Mouse (Mus musculus) midbrain, embryonic 14.5 days (tissue): Measurements from ENCODE around the gene Thtpa. TPM values are rescaled to one million over a fixed set of nuclear protein-coding genes. Genes with fewer than 3 reads are reported as not detected.

ENCODE experiments used
- ATAC-seq: fragments of 200-750 bp; cut with Nextera tagmentation; 2 replicates; pipeline ENCODE4 v1.8.0; 2017; ENCODE audit warnings: moderate number of reproducible peaks, moderate library complexity; ENCODE audit not compliant: low FRiP score, low TSS enrichment
- DNase-seq: peaks from one replicate; pipeline ENCODE4 v3.0.0-alpha.2; 2015
- H3K27ac ChIP-seq: fragments of 300-500 bp; sonication (generic); replicated peaks from 2 replicates; pipeline ENCODE4 v1.5.1; 2014; ENCODE audit warnings: mild to moderate bottlenecking, low read depth, low read length, moderate library complexity
- H3K27me3 ChIP-seq: fragments of 300-500 bp; sonication (generic); 2 replicates; pipeline ENCODE4 v1.6.1; 2014; ENCODE audit warnings: low read length, control low read depth, mixed read lengths; ENCODE audit not compliant: control insufficient read depth, insufficient read depth
- H3K36me3 ChIP-seq: fragments of 300-500 bp; sonication (generic); 2 replicates; pipeline ENCODE4 v1.6.1; 2014; ENCODE audit warnings: low read length, control low read depth; ENCODE audit not compliant: control insufficient read depth, insufficient read depth
- H3K4me1 ChIP-seq: fragments of 300-500 bp; sonication (generic); 2 replicates; pipeline ENCODE4 v1.6.1; 2014; ENCODE audit warnings: mild to moderate bottlenecking, antibody characterized with exemption, low read length, control low read depth; ENCODE audit not compliant: control insufficient read depth, insufficient read depth
- H3K4me2 ChIP-seq: fragments of 300-500 bp; sonication (generic); 2 replicates; pipeline ENCODE4 v1.6.1; 2014; ENCODE audit warnings: mild to moderate bottlenecking, low read length, moderate library complexity
- H3K4me3 ChIP-seq: fragments of 300-500 bp; sonication (generic); replicated peaks from 2 replicates; pipeline ENCODE4 v1.5.1; 2014; ENCODE audit warnings: low read depth, low read length
- H3K9ac ChIP-seq: fragments of 300-500 bp; sonication (generic); replicated peaks from 2 replicates; pipeline ENCODE4 v1.6.1; 2014; ENCODE audit warnings: mild to moderate bottlenecking, low read length, moderate library complexity
- H3K9me3 ChIP-seq: fragments of 300-500 bp; sonication (generic); 2 replicates; pipeline ENCODE4 v1.6.1; 2016; ENCODE audit warnings: low read length, control low read depth, mixed read lengths; ENCODE audit not compliant: control insufficient read depth
- WGBS: fragments of 180-500 bp; shearing (Covaris S2); extraction: QIAGEN DNeasy Blood & Tissue Kit; methylation state at CpG from one replicate; pipeline ENCODE4 v1.1.7; 2014; 5-methylcytosine and 5-hydroxymethylcytosine counted together
- polyA plus RNA-seq: library from polyadenylated mRNA; unstranded; fragments of >200 nt; fragmentation: Nextera tagmentation; extraction: Ambion mirVana; gene quantifications from 2 replicates; pipeline ENCODE4 v1.2.1, GENCODE M21; 2014

Thtpa gene
- polyA plus RNA-seq, 1 experiment from 2014 or later = 33.7 TPM

GRCm38 (mm10) chr14:55122359-55122758 lies 27.8 kb downstream of the Thtpa start:
- Histone ChIP-seq H3K4me3 (no peak overlapping the region), H3K9me3 (no peaks in the 10 kb centered on the region), H3K4me1 (peaks cover 19% of the 10 kb centered on the region), H3K9ac (peak overlapping the region; percentile 32; the same call in 1 of the 2 replicates), H3K27me3 (no peaks in the 10 kb centered on the region), H3K4me2 (peak overlapping the region; percentile 43), H3K27ac (peak overlapping the region; percentile 90), H3K36me3 (no peaks in the 10 kb centered on the region)
- peak; percentile 27; the same call in 1 of the 2 replicates for ATAC-seq
- peak; percentile 70 for DNase-seq
- 14% methylated on average over 8 of the region's 8 CpGs for WGBS

- Histone ChIP-seq H3K4me2 (no peak overlapping the region), H3K9ac (no peak overlapping the region), H3K4me1 (peaks cover 17% of the 10 kb centered on the region), H3K36me3 (no peaks in the 10 kb centered on the region), H3K4me3 (no peak overlapping the region), H3K9me3 (no peaks in the 10 kb centered on the region), H3K27ac (no peak overlapping the region), H3K27me3 (no peaks in the 10 kb centered on the region)
- DNase-seq = no peak
- 85% methylated on average over 5 of the region's 5 CpGs for WGBS
- no peak for ATAC-seq
These were observed 31.1 kb downstream of the Thtpa start for GRCm38 (mm10) chr14:55125711-55126110.

GRCm38 (mm10) chr14:55126521-55126920 lies 31.9 kb downstream of the Thtpa start:
- no peaks in the 10 kb centered on the region for H3K9me3 ChIP-seq
- H3K4me3 ChIP-seq = no peak overlapping the region
- DNase-seq = no peak
- ATAC-seq = no peak
- no peak overlapping the region for H3K4me2 ChIP-seq
- WGBS = 55% methylated on average over 7 of the region's 7 CpGs
- no peaks in the 10 kb centered on the region for H3K36me3 ChIP-seq
- no peak overlapping the region for H3K27ac ChIP-seq
- no peak overlapping the region for H3K9ac ChIP-seq
- H3K27me3 ChIP-seq = no peaks in the 10 kb centered on the region
- H3K4me1 ChIP-seq = peaks cover 17% of the 10 kb centered on the region

- Histone ChIP-seq H3K4me2 (no peak overlapping the region), H3K4me3 (no peak overlapping the region), H3K27me3 (no peaks in the 10 kb centered on the region), H3K27ac (no peak overlapping the region), H3K9me3 (no peaks in the 10 kb centered on the region), H3K4me1 (no peaks in the 10 kb centered on the region), H3K36me3 (no peaks in the 10 kb centered on the region), H3K9ac (no peak overlapping the region)
- 62% methylated on average over 8 of the region's 8 CpGs for WGBS
- ATAC-seq (no peak), DNase-seq (no peak)
These were observed 41.1 kb downstream of the Thtpa start for GRCm38 (mm10) chr14:55135676-55136075.

- H3K9me3 ChIP-seq = no peaks in the 10 kb centered on the region
- no peak overlapping the region for H3K27ac ChIP-seq
- no peak overlapping the region for H3K4me2 ChIP-seq
- H3K9ac ChIP-seq = no peak overlapping the region
- 47% methylated on average over 7 of the region's 7 CpGs for WGBS
- no peaks in the 10 kb centered on the region for H3K36me3 ChIP-seq
- no peaks in the 10 kb centered on the region for H3K27me3 ChIP-seq
- no peaks in the 10 kb centered on the region for H3K4me1 ChIP-seq
- no peak overlapping the region for H3K4me3 ChIP-seq
- no peak for ATAC-seq
- no peak for DNase-seq
These were observed 44.7 kb downstream of the Thtpa start for GRCm38 (mm10) chr14:55139313-55139712.

GRCm38 (mm10) chr14:55146324-55146723 lies 51.7 kb downstream of the Thtpa start:
- H3K4me3 ChIP-seq = no peak overlapping the region
- no peak overlapping the region for H3K9ac ChIP-seq
- DNase-seq (no peak), ATAC-seq (no peak)
- no peaks in the 10 kb centered on the region for H3K9me3 ChIP-seq
- WGBS = 90% methylated on average over 1 of the region's 1 CpGs
- H3K27me3 ChIP-seq = no peaks in the 10 kb centered on the region
- H3K27ac ChIP-seq = no peak overlapping the region
- H3K36me3 ChIP-seq = no peaks in the 10 kb centered on the region
- H3K4me2 ChIP-seq = no peak overlapping the region
- peaks cover 15% of the 10 kb centered on the region for H3K4me1 ChIP-seq

GRCm38 (mm10) chr14:55146829-55147401 lies 52.3 kb downstream of the Thtpa start:
- DNase-seq (no peak), ATAC-seq (no peak)
- no peaks in the 10 kb centered on the region for H3K36me3 ChIP-seq
- no peaks in the 10 kb centered on the region for H3K27me3 ChIP-seq
- no peaks in the 10 kb centered on the region for H3K9me3 ChIP-seq
- H3K4me2 ChIP-seq = no peak overlapping the region
- WGBS = 92% methylated on average over 12 of the region's 12 CpGs
- H3K27ac ChIP-seq = no peak overlapping the region
- no peak overlapping the region for H3K4me3 ChIP-seq
- peaks cover 15% of the 10 kb centered on the region for H3K4me1 ChIP-seq
- no peak overlapping the region for H3K9ac ChIP-seq

- ATAC-seq (peak; percentile 63; the same call in 1 of the 2 replicates), DNase-seq (peak; percentile 90)
- Histone ChIP-seq H3K4me3 (no peak overlapping the region), H3K27ac (0 out of 2 replicates have a peak overlapping the region, but pooled peaks have one; percentile 8), H3K27me3 (no peaks in the 10 kb centered on the region), H3K9ac (no peak overlapping the region), H3K9me3 (no peaks in the 10 kb centered on the region), H3K36me3 (no peaks in the 10 kb centered on the region), H3K4me2 (no peak overlapping the region), H3K4me1 (peaks cover 15% of the 10 kb centered on the region)
- WGBS = 23% methylated on average over 5 of the region's 5 CpGs
These were observed 53.9 kb downstream of the Thtpa start for GRCm38 (mm10) chr14:55148363-55148915.
